Mouse (Mus musculus) kidney, postnatal 36 days (tissue): ENCODE measurements around the gene Ehmt1.

Experiments
- DNase-seq, 2 experiments: peaks; one replicate each; pipeline ENCODE4 v3.0.0; 2021 to 2022; ENCODE audit warnings: mixed read lengths in 2 of 2

Ehmt1 gene

DNA sequence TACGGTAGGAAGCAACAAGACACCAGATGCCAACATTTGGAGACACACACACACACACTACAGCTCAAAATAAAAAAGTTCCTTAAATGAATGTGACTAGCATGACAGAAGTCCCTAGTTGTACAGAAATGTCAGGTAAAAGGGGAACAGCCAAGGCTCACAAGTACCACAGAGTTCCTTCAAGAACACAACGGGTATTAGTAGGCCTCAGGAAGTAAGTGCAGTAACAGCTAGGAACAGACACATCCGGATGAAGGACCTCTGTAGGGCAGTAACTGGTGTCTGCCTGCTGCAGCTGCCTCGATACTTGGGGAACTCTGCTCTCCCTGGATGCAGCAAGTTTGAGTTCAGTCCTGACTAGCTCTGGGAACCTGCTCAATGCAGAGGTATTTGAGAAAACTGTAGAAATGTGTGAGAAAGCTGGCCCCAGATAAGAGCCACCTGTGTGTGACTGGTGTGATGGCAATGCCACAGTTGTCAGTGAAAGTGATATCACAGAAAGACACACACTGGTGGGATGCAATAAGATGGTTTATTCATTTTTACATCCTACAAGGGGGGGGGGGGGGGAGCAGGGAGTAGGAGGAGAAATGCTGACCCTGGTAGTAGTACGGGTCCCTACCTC lies 122.5 kb downstream of the Ehmt1 start:
- DNase-seq = no peak

- no peak for DNase-seq
Measured at GRCm38 (mm10) chr2:24787250-24787649, 132.2 kb downstream of the Ehmt1 start.

GRCm38 (mm10) chr2:24781253-24781652 lies 138.2 kb downstream of the Ehmt1 start:
- DNase-seq = no peak

- no peak for DNase-seq
Measured at GRCm38 (mm10) chr2:24776831-24777230, 142.6 kb downstream of the Ehmt1 start.

DNA sequence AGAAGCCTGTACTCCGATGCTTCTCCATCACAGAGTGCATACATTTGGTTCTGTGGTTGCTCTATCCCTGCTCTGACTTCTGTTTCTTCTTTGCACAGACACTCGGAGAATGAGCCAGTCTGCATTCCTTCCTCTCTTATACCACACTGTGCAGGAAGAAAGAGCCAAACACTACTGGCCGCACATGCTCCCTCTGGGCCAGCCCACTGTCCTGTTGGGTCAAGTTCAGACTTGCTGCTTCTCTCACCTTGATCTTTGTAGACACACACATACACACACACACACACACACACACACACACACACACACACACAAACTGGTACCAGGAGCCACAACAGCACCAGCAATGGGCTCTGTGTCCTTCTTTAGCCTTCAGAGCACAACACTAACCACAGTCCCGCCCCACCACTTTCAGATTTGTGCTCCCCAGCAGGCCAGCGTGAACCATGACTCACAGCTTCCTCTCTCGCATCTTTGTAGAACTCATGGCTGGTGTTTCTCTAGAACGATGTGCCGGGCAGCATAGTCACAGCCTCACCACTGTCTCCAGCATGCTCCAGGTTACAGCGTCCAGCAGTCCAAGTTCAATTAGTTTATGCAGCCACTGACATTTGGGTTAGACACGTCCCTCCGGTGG lies 143.3 kb downstream of the Ehmt1 start:
- DNase-seq = no peak

DNA sequence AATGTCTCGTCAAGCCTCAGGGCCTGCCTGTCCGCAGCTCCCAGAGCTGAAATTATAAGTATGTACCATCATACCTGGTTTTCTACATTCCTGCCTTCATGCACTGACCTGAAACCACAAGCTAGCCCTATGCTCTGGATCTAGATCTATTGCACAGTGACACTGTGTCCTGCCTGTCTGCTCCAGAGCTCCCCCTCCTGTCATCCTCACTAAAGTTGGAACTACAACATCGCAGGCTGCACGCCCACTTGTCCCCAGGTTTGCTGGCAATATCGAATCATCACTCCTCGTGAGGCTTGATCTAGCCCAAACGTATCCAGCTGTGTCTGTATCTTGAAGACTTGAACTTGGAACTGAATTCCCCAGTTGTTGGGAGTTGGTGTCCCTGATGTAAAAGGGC lies 144.6 kb downstream of the Ehmt1 start:
- peak in 1 of 2 experiments; percentile 10 for DNase-seq

GRCm38 (mm10) chr2:24770861-24771260 lies 148.6 kb downstream of the Ehmt1 start:
- no peak for DNase-seq

DNA sequence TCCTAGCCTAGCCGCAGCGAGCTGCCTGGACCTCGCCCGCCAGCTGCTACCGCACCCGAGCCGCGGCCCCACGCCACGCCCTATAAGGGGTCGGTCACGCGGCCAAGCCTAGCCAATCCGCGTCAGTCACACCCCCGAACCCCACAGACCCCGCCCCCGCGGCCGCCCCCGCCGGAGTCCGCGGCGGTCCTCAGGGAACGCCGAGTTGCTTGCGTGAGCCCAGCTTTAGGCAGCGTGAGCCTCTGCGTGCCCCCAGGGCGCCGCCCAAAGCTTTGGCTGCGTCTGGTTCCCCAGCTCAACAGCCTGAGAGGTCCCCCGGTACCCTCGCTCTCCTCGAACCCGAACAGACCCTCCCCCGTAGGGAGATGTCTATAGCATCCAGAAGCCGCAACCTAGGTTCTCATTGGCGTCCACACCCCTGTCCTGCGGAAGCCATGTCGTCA lies 156.3 kb downstream of the Ehmt1 start, which contains the start of gene Cacna1b:
TSS of gene Cacna1b (minus strand) at position 38 of the 443 bp plus-strand sequence.
- peak in 1 of 2 experiments; percentile 23 for DNase-seq

DNA sequence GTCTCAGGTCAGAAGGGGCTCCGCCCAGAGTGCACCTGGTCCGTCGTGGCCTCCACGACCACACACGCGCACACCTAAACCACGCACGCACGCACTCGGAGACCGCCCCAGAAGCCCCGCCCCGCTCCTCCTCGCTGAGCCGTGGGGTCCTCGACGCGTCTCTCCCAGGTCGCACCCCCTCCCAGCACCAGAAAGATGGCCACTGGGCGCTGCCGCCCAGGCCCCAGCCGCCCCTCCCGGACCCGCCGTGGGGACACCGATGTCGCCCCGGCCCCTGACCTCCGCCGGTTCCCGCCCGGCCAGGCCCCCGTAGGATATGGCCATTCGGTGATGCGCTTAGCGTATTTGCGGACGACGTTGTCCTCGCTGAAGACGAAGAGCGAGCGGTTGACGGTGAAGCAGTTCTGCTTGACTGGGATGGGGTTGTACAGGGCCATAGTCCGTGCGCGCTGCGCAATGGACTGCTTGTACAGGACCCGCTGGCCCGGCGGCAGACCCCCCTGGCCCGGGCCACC lies 156.9 kb downstream of the Ehmt1 start:
- DNase-seq = peak in 1 of 2 experiments; percentile 10

DNA sequence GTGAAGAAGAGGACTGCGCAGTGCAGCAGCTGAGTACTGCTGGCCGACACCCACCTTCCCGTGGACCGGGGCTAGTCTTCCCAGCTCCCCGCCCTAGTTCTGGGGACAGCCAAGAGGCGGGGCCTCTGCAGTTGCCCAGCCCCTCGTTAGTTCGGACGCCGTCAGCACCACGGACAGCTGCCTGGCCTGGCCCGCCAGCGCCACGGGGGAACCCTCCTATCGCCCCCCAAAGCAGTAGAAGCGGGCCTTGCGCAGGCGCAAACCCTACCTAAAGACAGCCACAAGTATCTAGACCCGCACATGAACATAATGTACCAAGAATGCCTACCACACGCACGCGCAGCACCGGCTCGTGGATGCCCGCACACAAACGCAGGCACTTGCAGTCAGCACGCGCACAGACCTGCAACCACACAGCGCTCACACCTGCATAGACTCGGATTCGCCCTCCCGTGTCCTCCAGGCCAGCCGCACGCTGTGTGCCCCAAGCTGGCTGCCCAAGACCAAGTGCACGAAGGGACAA lies 157.4 kb downstream of the Ehmt1 start:
- DNase-seq = peak; percentile 6 to 68

- peak; percentile 37 to 78 for DNase-seq
Measured at GRCm38 (mm10) chr2:24755276-24755675, 164.1 kb downstream of the Ehmt1 start.

- no peak for DNase-seq
Measured at GRCm38 (mm10) chr2:24752599-24752998, 166.8 kb downstream of the Ehmt1 start.

DNA sequence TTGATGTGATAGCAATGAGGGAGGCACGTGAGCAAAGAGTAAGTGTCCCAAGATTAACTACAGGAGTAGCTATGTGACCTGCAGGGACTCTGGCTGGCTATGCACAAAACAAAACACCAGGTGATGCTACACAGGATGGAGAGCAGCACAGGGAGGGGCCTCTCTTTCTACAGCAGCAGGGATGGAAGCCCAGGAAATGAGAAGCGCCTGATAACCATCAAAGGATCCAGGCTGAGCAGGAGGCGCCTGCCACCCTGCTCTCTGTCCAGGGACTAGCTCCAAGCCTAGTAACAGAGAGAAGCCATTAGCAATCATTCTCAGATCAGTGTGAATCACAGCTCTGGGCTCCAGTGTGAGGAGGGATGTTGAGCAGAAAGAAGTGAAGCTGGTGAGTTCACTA lies 169.4 kb downstream of the Ehmt1 start:
- no peak for DNase-seq

- no peak for DNase-seq
Measured at GRCm38 (mm10) chr2:24747878-24748277, 171.5 kb downstream of the Ehmt1 start.
